Mouse (Mus musculus) brown adipose tissue, adult 24 weeks (tissue): ENCODE measurements around the gene Fam47e. TPM values are rescaled to one million over a fixed set of nuclear protein-coding genes. Genes with fewer than 3 reads are reported as not detected.
"Not testable (repeated sequence)": the region's sequence is repeated elsewhere in the genome, so short reads cannot be mapped to it uniquely, and the experiment has no call there.

Experiments used
- H3K27ac ChIP-seq: fragments of 200-500 bp; replicated peaks from 2 replicates; pipeline ENCODE4 v1.5.1; 2012; ENCODE audit warnings: low read depth, mild to moderate bottlenecking, low read length
- H3K4me1 ChIP-seq: fragments of 200-500 bp; 2 replicates; pipeline ENCODE4 v1.6.1; 2012; ENCODE audit warnings: low read length, mixed read lengths; ENCODE audit not compliant: control insufficient read depth, insufficient read depth, insufficient read length
- H3K4me3 ChIP-seq: fragments of 200-500 bp; 2 replicates; pipeline ENCODE4 v1.5.1; 2012; ENCODE audit warnings: low read depth, mild to moderate bottlenecking, low read length, moderate library complexity; ENCODE audit not compliant: insufficient read depth
- polyA plus RNA-seq: library from polyadenylated mRNA; stranded (reverse); fragments of >200 nt; gene quantifications from 2 replicates; pipeline ENCODE4 v1.2.4, GENCODE M21; 2012; ENCODE audit not compliant: missing spikeins, insufficient read depth, insufficient read length

Gene Fam47e
- polyA plus RNA-seq = not detected in 2 replicates

DNA sequence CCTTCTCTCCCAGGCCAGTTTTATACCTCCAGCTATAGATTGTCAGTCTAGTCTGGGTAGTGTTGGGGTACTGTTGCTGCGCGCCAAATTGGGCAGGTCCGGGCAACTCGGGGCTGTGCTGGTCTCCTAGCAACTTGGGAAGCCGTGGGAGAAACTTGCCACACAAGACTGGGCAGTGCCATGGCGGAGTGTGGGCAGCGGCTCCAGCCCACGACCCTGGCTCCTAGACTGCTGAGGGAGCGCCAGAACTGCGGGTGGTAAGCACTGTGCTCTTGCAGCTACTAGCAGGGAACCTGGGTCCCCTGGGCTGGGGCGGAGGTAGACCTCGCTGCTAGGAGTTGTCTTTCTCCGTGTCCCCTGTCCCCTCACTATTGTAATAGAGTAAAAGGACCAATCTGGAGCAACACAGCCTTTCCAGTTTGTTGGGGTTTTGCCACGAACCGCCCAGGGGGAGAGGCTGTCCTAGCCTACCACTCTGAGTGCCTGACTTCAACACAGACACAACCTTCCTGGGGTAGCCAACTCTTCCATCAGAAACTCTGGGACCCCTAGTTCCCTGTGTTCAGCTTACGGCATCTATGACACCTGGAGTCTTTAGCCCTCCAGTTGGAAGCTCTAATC, at the start of gene Fam47e:
Gene Fam47e (plus strand): TSS at position 179 of the 621 bp plus-strand sequence.
- Histone ChIP-seq H3K4me1 (no peaks in the 10 kb centered on the region), H3K27ac (no peak within 1 kb of the TSS), H3K4me3 (no peak within 1 kb of the TSS)

DNA sequence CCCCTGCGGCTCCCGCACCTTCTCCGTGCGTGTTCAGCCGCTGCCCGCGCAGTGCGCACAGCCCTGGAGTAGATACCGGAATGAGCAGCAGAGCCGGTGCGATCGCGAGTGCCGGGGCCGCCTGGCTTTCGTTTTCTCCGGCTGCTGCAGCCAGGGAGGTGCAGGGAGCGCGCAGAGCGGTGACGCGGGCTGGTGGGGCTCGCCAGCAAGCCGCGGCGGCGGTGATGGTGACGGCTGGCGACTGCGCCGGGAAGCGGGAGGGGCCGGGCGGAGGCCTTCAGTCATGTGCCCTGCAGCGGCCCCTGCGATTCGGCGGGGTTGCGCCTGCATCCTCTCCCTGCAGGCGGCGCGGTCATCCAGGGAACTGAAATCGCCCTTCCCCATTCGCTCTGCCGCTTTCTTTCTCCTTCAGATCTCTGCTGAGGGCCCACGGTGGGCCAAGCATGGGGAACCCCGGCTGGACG, 49.4 kb upstream of the Fam47e start:
- Histone ChIP-seq H3K27ac (peak overlapping the region; percentile 96), H3K4me3 (peak overlapping the region; percentile 94), H3K4me1 (peaks cover 13% of the 10 kb centered on the region; the same call in 1 of the 2 replicates)

DNA sequence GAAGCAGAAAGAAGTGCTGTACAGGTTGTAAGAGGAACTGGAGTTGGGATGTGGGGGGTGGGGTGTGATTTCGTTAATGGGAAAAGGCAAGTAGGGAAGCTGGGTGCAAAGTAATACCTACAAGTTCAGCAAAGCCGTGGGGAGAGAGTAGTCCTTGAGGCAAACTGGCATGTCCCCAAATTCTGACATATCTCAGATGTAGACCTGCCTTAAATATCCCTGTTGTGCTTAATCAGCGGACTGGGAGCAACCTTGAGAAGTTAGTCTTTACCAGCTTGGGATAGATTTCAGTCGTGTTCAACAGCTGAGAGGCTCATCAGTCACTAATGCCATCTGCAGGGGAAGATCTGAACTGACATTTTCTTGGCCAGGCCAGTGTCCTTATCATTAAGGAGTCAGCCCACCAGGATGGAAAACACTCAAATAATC, 48.6 kb upstream of the Fam47e start:
- Histone ChIP-seq H3K4me3 (peak overlapping the region; percentile 67), H3K27ac (peak overlapping the region; percentile 81), H3K4me1 (peaks cover 13% of the 10 kb centered on the region; the same call in 1 of the 2 replicates)

DNA sequence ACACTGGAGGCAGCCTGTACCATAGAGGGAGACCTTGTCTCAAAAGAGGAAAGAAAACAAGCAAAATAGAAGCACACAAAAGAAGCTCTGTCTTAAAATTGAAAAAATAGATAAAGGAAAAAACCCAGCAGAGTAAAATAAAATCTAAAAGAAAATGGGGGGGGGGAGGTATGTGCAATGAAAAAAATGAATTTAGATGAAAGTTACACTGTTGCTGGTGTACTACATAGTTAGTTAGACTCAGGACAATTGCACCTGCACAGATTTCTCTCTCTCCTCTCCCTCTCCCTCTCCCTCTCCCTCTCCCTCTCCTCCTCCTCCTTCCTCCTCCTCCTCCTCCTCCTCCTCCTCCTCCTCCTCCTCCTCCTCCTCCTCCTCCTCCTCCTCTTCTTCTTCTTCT, 48.1 kb upstream of the Fam47e start, which contains the start of gene Scarb2:
Gene Scarb2 (minus strand): TSS at position 101 of the 400 bp plus-strand sequence.
- Histone ChIP-seq H3K4me3 (peak within 1 kb of the TSS; percentile 67), H3K4me1 (peaks cover 13% of the 10 kb centered on the region; the same call in 1 of the 2 replicates), H3K27ac (peak within 1 kb of the TSS; percentile 81)

DNA sequence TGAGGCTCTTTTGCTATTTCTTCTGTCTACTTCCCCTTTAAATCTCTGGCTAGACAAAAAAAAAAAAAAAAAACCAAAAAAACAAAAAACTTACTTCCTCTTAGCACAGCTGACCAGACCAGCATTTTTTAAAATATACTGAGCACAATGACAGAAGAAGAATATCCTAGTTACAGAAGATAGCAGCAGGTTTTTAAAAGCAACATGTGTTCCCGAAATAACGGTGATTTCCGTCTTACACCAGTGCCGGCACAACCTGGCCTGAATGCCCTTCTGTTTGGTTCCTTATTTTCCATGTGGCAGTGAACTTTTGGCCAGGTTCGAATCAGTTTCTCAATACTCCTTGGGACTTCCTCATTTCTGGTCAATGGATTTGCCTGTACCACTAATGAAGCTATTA, 46.0 kb upstream of the Fam47e start:
- Histone ChIP-seq H3K4me3 (no peak overlapping the region), H3K27ac (no peak overlapping the region), H3K4me1 (peaks cover 3% of the 10 kb centered on the region; the same call in 1 of the 2 replicates)

DNA sequence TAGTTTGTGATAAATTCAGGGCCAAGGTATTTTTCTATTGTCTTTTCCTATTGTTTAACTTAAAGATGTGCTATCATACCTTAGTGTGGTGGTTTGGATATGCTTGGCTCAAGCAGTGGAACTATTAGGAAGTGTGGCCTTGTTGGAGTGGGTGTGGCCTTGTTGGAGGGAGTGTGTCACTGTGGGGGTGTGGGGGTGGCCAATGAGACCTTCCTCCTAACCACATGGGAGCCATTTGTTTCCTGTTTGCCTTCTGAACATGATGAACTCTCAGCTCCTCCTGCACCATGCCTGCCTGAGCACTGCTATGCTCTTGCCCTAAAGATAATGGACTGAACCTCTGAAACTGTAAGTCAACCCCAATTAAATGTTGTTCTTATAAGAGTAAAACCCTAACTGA, 43.6 kb upstream of the Fam47e start:
- Histone ChIP-seq H3K4me1 (peaks cover under 1% of the 10 kb centered on the region; the same call in 1 of the 2 replicates), H3K4me3 (no peak overlapping the region), H3K27ac (no peak overlapping the region)

DNA sequence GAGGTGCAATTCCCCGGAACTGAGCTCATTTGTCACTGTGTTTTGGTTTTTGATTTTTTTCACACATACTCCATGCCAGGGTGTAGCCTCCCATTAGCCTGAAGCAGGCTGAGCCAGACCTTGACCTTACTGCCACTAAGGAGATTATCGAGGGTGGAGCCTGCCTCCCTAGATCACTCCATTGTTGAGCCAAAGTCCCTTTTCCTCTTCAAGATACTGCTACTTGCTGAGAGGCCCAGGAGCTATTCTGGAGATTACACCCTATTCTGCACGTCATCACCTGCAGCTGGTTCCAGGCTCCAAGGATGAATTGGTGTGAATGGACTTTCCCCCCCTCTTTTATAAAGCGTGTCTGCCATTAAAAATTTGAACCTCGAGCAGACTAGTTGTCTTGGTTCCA, 42.8 kb upstream of the Fam47e start:
- Histone ChIP-seq H3K27ac (no peak overlapping the region), H3K4me3 (no peak overlapping the region), H3K4me1 (no peaks in the 10 kb centered on the region)

DNA sequence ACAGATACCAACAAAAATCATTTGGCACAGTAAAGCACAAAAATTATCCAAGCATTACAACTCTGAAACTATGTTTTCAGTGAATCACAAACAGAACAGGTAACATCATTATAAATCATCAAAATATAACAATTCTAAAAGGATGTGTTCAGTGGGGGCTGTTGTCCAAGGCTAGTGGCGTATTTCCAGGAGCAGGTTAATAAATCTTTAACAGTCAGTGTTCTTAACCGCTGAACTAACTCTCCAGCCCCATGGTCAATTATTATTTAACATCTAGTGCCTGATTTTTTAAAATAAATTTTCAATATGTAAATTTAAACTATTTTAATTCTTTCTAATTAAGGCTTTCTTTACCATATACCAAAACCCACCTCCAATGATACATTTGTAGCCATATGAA, 33.7 kb upstream of the Fam47e start:
- H3K4me3 ChIP-seq, H3K4me1 ChIP-seq, H3K27ac ChIP-seq: not testable (repeated sequence)

DNA sequence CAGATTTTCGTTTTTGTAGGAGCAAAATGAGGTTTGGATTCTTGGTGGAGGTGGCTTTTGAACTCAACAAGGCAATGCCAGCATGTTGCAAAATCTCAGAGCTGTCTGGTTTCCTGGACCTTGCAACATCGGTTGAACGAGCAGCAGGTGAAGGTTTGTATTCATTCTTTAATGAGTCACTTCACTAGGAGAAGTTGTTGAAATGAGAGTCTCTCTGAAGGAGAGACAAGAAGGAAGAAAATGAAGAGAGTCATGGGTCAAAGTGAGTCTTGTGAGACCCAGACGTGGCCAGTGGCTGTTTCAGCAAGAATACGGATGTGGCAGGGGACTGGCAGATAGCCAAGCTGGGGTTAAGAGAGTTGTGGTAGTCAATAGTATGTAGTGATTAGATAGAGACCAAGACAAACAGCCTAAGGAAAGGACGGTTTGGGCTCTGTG, 30.0 kb upstream of the Fam47e start:
- Histone ChIP-seq H3K4me1 (peaks cover 3% of the 10 kb centered on the region; the same call in 1 of the 2 replicates), H3K27ac (no peak overlapping the region), H3K4me3 (no peak overlapping the region)

DNA sequence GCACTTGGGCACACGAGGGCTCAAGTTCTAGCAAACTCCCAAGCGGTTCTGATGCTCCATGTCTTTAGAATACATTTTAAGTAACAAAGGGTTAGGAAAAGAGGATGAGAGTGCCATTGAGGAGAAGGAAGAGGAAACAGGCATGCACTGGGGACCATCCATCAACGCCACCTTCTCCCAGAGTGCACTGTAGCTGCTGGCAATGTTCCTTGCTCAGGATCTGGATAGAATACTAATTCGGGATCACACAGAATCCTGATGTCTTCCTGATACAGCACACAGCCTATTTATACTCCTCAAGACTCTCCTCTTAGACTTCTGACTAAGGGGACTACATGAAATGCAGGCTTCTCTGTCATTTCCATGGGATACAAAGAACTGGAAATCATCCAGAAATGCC, 15.2 kb upstream of the Fam47e start:
- no peak overlapping the region for H3K27ac ChIP-seq
- H3K4me1 ChIP-seq = no peaks in the 10 kb centered on the region
- H3K4me3 ChIP-seq = no peak overlapping the region

DNA sequence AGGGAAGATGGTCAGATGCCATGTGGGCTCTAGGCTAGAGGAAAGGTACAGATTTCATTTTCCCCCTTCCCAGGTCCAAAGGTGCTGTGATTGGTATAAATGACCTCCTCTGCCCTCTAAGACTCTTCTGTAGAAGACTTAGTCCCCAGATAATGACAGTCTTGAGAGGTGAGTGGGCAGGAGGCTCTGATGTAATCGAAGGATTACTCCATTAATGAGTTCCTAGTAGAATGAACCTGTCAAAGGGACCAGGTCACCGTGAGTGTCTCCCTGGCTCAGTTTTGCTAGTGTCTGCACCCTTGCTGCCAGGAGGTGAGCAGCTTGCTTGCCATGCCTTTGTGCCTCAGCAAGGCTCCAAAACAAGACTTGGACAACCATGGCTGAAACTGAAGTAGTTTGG, 2.3 kb upstream of the Fam47e start:
- H3K4me3 ChIP-seq = no peak overlapping the region
- no peaks in the 10 kb centered on the region for H3K4me1 ChIP-seq
- H3K27ac ChIP-seq = no peak overlapping the region

DNA sequence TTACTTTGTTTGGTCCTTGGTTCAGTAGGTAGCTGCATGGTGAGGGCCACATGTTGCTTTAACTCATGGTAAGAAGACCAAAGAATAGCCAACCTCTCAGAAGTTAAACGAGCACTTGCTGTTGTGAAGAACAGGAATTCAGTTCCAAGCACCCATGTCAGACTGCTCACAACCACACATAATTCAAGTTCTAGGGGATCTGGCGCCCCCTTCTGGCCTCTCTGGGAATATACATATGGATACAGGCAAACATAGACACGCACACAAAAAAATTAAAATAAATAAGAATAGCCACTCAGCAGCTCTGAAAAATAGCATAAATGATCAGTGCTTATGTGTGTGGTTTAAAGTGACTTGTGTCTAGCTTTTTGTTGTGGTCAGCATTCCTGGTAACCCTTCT, 930 bp upstream of the Fam47e start:
- Histone ChIP-seq H3K27ac (no peak overlapping the region), H3K4me3 (no peak overlapping the region), H3K4me1 (no peaks in the 10 kb centered on the region)

DNA sequence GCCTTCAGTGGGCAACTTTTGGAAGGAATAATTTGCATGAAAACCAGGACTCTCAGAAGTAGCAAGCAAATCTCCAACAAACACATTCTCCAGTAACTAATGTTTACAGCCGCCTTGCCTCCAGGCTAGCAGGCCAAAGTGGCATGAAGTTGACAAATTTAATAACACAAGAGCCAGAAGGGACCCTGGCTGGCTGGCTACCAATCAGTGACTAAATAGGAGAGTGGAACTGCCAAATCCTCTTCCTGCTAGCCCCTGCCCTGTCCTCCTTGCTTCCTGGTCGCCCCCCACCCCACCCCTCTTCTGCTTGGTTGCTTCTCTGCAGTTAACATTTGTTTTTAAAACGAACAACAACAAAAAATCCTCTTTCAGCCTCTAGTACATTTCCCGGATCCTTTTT, 426 bp upstream of the Fam47e start:
- no peaks in the 10 kb centered on the region for H3K4me1 ChIP-seq
- no peak overlapping the region for H3K4me3 ChIP-seq
- H3K27ac ChIP-seq = no peak overlapping the region

DNA sequence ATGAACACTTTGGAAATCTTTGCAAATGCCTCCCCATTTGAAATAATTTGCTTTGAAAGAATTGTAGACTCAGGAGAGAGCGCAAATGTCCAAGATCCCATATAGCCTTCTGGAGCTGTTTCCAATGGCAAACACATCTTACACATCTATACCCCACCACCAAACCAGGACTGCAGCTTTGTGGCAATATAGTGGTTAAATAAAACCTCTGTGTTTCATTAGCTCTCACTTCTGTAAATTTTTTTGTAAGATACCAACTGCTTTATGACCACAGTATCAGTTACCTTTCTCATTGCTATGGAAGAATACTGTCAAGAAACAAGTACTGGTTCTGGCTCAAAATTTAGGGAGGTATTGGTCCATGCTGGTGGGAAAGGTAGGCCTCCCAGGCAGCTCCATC, 1.0 kb downstream of the Fam47e start:
- Histone ChIP-seq H3K4me3 (no peak overlapping the region), H3K27ac (no peak overlapping the region), H3K4me1 (no peaks in the 10 kb centered on the region)

DNA sequence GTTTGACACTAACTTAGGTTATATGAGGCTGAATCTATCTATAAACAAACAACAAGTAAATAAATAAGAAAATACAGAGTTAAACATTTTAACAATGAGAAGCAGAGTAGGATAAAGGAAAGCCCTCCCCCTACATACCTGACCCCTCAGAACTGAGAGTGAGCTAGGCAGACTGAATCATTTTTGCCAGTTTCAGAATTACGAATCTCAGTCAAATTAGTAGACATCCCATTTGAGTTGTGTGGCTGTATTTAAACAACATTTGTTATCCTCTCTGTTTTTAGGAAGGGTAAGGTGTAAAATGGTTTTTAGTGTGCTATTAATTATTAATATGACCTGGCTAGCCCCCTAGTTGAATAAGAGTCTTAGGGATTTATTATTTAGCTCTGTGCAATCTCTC, 2.6 kb downstream of the Fam47e start:
- no peaks in the 10 kb centered on the region for H3K4me1 ChIP-seq
- H3K4me3 ChIP-seq = no peak overlapping the region
- H3K27ac ChIP-seq = no peak overlapping the region

DNA sequence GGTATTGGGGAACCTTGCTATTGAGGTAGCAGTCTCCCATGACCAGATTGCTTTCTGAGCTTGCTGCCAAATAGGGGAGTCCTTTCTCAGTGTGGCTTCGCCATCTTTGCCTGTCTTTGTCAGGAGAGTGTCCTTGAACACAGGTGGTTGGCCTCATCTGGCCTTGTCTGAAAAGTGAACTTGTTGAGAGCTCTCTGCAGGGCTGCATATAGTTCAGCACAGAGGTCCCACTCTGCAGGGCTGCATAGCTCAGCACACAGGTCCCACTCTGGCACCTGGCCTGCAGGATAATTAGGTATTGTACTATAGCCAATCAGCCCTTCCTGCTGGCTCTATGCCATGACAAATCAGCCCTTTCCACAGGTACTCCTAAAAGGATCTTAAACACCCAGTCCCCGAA, 5.3 kb downstream of the Fam47e start:
- Histone ChIP-seq H3K27ac (no peak overlapping the region), H3K4me3 (no peak overlapping the region)

More for the DNA sequence above, 5.3 kb downstream of the Fam47e start:
- H3K4me1 ChIP-seq = no peaks in the 10 kb centered on the region
